Mouse (Mus musculus): ENCODE measurements around the gene Pak6. TPM values are rescaled to one million over a fixed set of nuclear protein-coding genes. Genes with fewer than 3 reads are reported as not detected.

Pak6 gene
- polyA plus RNA-seq, 1 experiment from 2014 or later, result 14.0 TPM

DNA sequence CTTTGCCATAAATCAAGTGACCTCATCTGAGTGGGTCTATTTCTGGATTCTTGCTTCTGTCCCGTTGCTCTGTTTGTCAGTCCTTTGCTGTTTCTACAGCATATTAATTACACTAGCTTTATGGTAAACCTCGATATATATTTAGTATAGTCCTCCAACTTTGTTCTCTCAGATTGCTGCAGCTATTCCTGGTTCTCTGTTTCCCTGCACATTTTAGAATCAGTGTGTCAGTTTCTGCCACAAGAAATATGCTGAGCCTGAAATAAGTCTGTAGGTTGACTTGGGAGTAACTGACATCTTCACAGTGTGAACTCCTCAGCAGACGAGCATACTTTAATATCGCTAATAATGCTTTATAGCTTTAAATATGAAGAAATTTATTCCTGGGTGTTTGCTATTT lies 22.0 kb downstream of the Pak6 start:
- no peaks in the 10 kb centered on the region for H3K9me3 ChIP-seq (replicated peaks; ENCODE audit: control insufficient read depth, low read length)
- H3K36me3 ChIP-seq (ENCODE audit: control insufficient read depth, insufficient read depth, low read length), result no peaks in the 10 kb centered on the region
- no peaks in the 10 kb centered on the region for H3K4me1 ChIP-seq (ENCODE audit: control insufficient read depth, insufficient read depth, low read length)
- H3K4me3 ChIP-seq (ENCODE audit: low read depth, low read length), result no peak overlapping the region
- 89% methylated on average over 4 of the region's 4 CpGs for WGBS
- no peak for ATAC-seq
- DNase-seq (ENCODE audit: low spot score), result no peak
- H3K27ac ChIP-seq (ENCODE audit: low read depth, low read length), result no peak overlapping the region
- H3K4me2 ChIP-seq (ENCODE audit: low read length), result no peak overlapping the region
- no peaks in the 10 kb centered on the region for H3K27me3 ChIP-seq (replicated peaks; ENCODE audit: control insufficient read depth, insufficient read depth, low read length)
- no peak overlapping the region for H3K9ac ChIP-seq (ENCODE audit: low read length)

DNA sequence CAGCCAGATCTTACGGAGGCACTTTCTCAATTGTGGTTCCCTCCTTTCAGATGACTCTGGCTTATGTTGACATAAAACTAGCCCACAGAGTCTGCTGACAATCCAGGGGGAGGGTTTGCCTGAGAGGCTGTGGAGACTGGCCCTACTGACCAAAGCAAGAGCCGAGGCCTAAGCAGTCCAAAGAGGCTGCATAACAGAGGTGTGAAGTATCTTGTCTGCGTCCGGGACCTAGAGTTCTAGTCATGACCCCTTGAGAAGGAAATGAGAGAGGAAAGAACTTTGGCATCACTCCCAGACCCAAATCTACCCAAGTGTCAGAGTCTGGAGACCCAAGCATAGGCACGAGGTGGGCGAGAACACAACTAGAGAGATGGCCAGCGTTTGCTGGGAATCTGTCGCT lies 23.6 kb downstream of the Pak6 start:
- DNase-seq (ENCODE audit: low spot score) (no peak), ATAC-seq (no peak)
- H3K27me3 ChIP-seq (replicated peaks; ENCODE audit: control insufficient read depth, insufficient read depth, low read length), result no peaks in the 10 kb centered on the region
- H3K9ac ChIP-seq (ENCODE audit: low read length), result no peak overlapping the region
- H3K4me3 ChIP-seq (ENCODE audit: low read depth, low read length), result no peak overlapping the region
- H3K9me3 ChIP-seq (replicated peaks; ENCODE audit: control insufficient read depth, low read length), result no peaks in the 10 kb centered on the region
- H3K36me3 ChIP-seq (ENCODE audit: control insufficient read depth, insufficient read depth, low read length), result no peaks in the 10 kb centered on the region
- 86% methylated on average over 8 of the region's 8 CpGs for WGBS
- H3K4me1 ChIP-seq (ENCODE audit: control insufficient read depth, insufficient read depth, low read length), result no peaks in the 10 kb centered on the region
- H3K27ac ChIP-seq (ENCODE audit: low read depth, low read length), result no peak overlapping the region
- H3K4me2 ChIP-seq (ENCODE audit: low read length), result no peak overlapping the region

DNA sequence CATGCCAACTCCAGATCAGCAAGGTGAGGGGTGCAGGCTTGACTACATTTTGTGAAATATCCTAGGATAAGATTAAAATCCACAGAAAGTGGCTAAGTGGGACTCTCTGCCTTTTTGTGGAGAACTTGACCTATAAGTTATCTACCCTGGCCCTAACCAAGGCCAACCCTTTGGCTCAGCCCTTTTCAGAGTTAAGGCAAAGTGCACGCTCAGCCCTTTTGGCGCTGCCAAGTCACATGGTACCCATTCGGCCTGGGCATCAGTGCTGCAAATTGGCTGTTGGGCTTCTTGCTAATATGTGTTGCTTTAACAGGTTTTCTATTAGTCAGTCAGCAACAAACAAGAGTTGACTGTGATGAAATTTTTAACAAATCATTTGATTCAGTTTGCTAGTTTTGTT lies 24.7 kb downstream of the Pak6 start:
- Histone ChIP-seq H3K36me3 (ENCODE audit: control insufficient read depth, insufficient read depth, low read length) (no peaks in the 10 kb centered on the region), H3K27me3 (replicated peaks; ENCODE audit: control insufficient read depth, insufficient read depth, low read length) (no peaks in the 10 kb centered on the region), H3K4me3 (ENCODE audit: low read depth, low read length) (no peak overlapping the region), H3K27ac (ENCODE audit: low read depth, low read length) (no peak overlapping the region), H3K9ac (ENCODE audit: low read length) (no peak overlapping the region), H3K4me2 (ENCODE audit: low read length) (no peak overlapping the region), H3K4me1 (ENCODE audit: control insufficient read depth, insufficient read depth, low read length) (no peaks in the 10 kb centered on the region), H3K9me3 (replicated peaks; ENCODE audit: control insufficient read depth, low read length) (no peaks in the 10 kb centered on the region)
- no peak for ATAC-seq
- 91% methylated on average over 3 of the region's 3 CpGs for WGBS
- no peak for DNase-seq (ENCODE audit: low spot score)

DNA sequence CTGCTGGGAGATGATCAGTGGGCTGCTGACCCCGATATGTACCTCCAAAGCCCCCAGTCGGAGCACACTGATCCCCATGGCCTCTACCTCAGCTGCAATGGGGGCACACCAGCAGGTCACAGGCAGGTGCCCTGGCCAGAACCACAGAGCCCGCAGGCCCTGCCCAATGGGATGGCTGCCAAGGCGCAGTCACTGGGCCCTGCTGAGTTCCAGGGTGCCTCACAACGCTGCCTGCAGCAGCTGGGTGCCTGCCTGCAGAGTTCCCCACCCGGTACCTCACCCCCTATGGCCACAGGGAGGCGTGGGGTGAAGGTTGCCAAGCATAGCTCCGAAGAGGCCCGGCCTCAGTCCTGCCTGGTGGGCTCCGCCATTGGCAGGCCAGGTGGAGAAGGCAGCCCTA lies 26.8 kb downstream of the Pak6 start:
- ATAC-seq (no peak), DNase-seq (ENCODE audit: low spot score) (no peak)
- WGBS, result 83% methylated on average over 10 of the region's 10 CpGs
- Histone ChIP-seq H3K4me3 (ENCODE audit: low read depth, low read length) (no peak overlapping the region), H3K27me3 (replicated peaks; ENCODE audit: control insufficient read depth, insufficient read depth, low read length) (no peaks in the 10 kb centered on the region), H3K9ac (ENCODE audit: low read length) (no peak overlapping the region), H3K27ac (ENCODE audit: low read depth, low read length) (no peak overlapping the region), H3K36me3 (ENCODE audit: control insufficient read depth, insufficient read depth, low read length) (no peaks in the 10 kb centered on the region), H3K4me2 (ENCODE audit: low read length) (no peak overlapping the region), H3K9me3 (replicated peaks; ENCODE audit: control insufficient read depth, low read length) (no peaks in the 10 kb centered on the region), H3K4me1 (ENCODE audit: control insufficient read depth, insufficient read depth, low read length) (no peaks in the 10 kb centered on the region)

DNA sequence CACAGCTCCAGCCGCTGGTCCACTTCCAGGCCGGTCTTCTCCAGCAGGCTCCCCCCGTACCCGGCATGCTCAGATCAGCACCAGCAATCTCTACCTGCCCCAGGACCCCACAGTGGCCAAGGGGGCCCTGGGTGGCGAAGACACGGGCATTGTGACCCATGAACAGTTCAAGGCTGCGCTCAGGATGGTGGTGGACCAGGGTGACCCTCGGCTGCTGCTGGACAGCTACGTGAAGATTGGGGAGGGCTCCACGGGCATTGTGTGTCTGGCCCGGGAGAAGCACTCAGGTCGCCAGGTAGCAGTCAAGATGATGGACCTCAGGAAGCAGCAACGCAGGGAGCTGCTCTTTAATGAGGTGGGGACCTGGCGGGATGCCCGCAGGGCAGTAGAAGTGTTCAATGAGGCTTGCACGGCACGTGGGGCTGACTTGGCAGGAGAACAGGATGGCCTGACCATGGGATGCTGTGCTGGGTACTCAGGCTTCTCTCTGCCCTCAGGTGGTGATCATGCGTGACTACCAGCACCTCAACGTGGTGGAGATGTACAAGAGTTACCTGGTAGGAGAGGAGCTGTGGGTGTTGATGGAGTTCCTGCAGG lies 30.4 kb downstream of the Pak6 start:
- H3K4me2 ChIP-seq (ENCODE audit: low read length), result no peak overlapping the region
- H3K4me3 ChIP-seq (ENCODE audit: low read depth, low read length), result no peak overlapping the region
- 75% methylated on average over 19 of the region's 19 CpGs for WGBS
- H3K9ac ChIP-seq (ENCODE audit: low read length), result no peak overlapping the region
- H3K36me3 ChIP-seq (ENCODE audit: control insufficient read depth, insufficient read depth, low read length), result 0 out of 2 replicates have a peak, but pooled peaks cover 2% of the 10 kb centered on the region
- H3K9me3 ChIP-seq (replicated peaks; ENCODE audit: control insufficient read depth, low read length), result no peaks in the 10 kb centered on the region
- H3K27me3 ChIP-seq (replicated peaks; ENCODE audit: control insufficient read depth, insufficient read depth, low read length), result peaks cover 2% of the 10 kb centered on the region; the same call in 1 of the 2 replicates
- no peak for ATAC-seq
- H3K4me1 ChIP-seq (ENCODE audit: control insufficient read depth, insufficient read depth, low read length), result no peaks in the 10 kb centered on the region; the same call in 1 of the 2 replicates
- H3K27ac ChIP-seq (ENCODE audit: low read depth, low read length), result no peak overlapping the region
- no peak for DNase-seq (ENCODE audit: low spot score)

DNA sequence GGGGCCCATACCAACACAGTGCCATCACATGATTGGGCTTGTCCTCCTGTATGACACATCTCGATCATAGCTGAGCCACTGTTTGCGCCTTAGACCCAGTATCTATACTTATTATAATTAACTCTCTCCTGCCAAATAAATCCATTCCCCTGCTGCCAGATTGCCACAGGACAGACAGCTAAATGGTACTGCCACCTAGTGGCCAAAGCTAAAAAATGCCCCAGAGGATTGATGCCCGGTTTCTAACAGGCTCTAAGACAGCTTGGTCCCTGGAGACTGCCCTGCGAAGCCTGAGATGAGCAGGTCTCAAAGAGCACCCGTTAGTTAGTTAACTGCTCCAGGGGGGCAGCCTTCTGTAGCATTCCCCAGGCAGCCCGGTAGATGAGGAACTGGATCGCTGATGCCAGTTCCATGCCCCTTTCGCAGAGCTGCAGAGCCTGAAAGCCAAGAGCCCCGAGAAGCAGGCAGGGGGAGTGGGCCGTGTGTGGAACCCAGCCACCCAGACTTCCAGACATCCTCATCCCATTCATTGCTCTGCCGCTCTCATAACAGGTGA lies 32.7 kb downstream of the Pak6 start:
- Histone ChIP-seq H3K9ac (ENCODE audit: low read length) (no peak overlapping the region), H3K36me3 (ENCODE audit: control insufficient read depth, insufficient read depth, low read length) (0 out of 2 replicates have a peak, but pooled peaks cover 2% of the 10 kb centered on the region), H3K4me1 (ENCODE audit: control insufficient read depth, insufficient read depth, low read length) (peaks cover 4% of the 10 kb centered on the region; the same call in 1 of the 2 replicates), H3K9me3 (replicated peaks; ENCODE audit: control insufficient read depth, low read length) (no peaks in the 10 kb centered on the region), H3K4me3 (ENCODE audit: low read depth, low read length) (no peak overlapping the region), H3K4me2 (ENCODE audit: low read length) (no peak overlapping the region), H3K27ac (ENCODE audit: low read depth, low read length) (no peak overlapping the region), H3K27me3 (replicated peaks; ENCODE audit: control insufficient read depth, insufficient read depth, low read length) (peaks cover 19% of the 10 kb centered on the region)
- DNase-seq (ENCODE audit: low spot score) (peak; percentile 83), ATAC-seq (peak; percentile 36; the same call in 1 of the 2 replicates)
- WGBS, result 37% methylated on average over 11 of the region's 11 CpGs

DNA sequence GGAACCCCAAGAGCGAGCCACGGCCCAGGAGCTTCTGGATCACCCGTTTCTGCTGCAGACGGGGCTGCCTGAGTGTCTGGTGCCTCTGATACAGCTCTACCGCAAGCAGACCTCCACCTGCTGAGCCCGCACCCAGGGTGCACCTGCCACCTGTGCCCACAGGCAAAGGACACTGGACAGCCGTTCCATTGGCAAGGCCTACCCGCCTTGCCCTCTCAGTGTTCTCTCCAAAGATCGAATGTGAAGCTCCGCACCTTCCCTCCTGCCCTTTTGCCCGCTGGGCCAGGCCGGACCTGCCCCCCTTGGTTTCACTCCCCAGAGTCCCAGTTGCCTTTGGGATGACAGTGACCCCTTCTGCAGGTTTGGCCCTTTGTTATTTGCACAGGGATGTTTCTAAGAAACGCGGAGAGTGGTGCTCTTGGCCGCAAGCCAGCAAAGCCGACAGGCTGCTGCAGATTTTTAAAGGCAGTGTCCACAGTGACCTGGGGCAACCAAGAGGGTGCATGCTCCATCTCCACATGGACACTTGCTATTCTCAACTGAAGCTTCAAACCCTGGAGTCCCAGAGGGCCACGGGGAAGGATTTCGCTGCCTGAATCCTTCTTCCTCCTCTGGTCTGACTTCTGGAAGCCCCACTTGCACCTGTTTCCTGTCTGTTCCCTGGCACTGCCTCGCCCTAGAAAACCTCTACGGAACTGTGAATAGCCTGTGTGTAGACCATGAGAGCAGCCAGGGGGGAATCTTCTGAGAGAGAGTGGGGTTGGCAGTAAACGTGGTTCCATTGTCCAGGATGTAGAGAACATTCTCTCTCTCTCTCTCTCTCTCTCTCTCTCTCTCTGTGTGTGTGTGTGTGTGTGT lies 33.6 kb downstream of the Pak6 start:
- ATAC-seq, result no peak

DNA sequence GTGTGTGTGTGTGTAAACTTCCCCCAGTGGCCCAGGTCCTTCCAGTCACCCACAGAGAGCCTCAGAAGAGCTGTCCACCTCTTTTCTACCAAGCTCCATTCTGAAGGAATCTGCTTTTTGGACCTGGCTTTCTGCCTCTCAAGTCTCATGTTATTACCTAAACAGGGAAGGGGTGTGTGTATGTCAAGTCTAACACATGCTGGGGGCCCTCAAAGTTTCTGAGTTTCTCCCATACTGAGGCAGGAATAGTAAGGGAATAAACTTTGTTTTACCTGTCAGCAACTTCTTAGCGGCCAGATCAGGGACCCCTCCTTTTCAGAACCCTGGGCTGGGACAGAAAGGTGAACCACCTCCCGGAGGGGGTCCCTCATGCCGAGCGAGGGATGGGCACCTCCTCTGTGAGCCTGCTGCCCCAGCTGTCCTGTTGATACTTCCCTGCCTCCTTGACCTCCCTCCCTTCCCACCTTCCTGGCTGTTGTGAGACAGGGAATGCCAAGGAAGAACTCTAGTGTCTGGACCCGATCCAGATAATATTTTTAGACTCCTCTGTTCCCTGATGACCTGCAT lies 34.3 kb downstream of the Pak6 start:
- peaks cover 36% of the 10 kb centered on the region for H3K27me3 ChIP-seq (replicated peaks; ENCODE audit: control insufficient read depth, insufficient read depth, low read length)
- no peak overlapping the region for H3K4me2 ChIP-seq (ENCODE audit: low read length)
- no peaks in the 10 kb centered on the region for H3K9me3 ChIP-seq (replicated peaks; ENCODE audit: control insufficient read depth, low read length)
- peaks cover 5% of the 10 kb centered on the region; the same call in 1 of the 2 replicates for H3K4me1 ChIP-seq (ENCODE audit: control insufficient read depth, insufficient read depth, low read length)
- no peak overlapping the region for H3K27ac ChIP-seq (ENCODE audit: low read depth, low read length)
- H3K36me3 ChIP-seq (ENCODE audit: control insufficient read depth, insufficient read depth, low read length), result 0 out of 2 replicates have a peak, but pooled peaks cover 2% of the 10 kb centered on the region
- no peak overlapping the region for H3K9ac ChIP-seq (ENCODE audit: low read length)
- WGBS, result 52% methylated on average over 5 of the region's 5 CpGs
- H3K4me3 ChIP-seq (ENCODE audit: low read depth, low read length), result no peak overlapping the region
- no peak for DNase-seq (ENCODE audit: low spot score)
- ATAC-seq, result no peak

More for the DNA sequence above, 33.6 kb downstream of the Pak6 start:
- H3K9me3 ChIP-seq (replicated peaks; ENCODE audit: control insufficient read depth, low read length), result no peaks in the 10 kb centered on the region
- 0 out of 2 replicates have a peak, but pooled peaks cover 2% of the 10 kb centered on the region for H3K36me3 ChIP-seq (ENCODE audit: control insufficient read depth, insufficient read depth, low read length)
- 57% methylated on average over 21 of the region's 21 CpGs for WGBS
- DNase-seq (ENCODE audit: low spot score), result no peak
- no peak overlapping the region for H3K4me3 ChIP-seq (ENCODE audit: low read depth, low read length)
- H3K4me1 ChIP-seq (ENCODE audit: control insufficient read depth, insufficient read depth, low read length), result peaks cover 5% of the 10 kb centered on the region; the same call in 1 of the 2 replicates
- H3K4me2 ChIP-seq (ENCODE audit: low read length), result no peak overlapping the region
- no peak overlapping the region for H3K9ac ChIP-seq (ENCODE audit: low read length)
- peaks cover 28% of the 10 kb centered on the region for H3K27me3 ChIP-seq (replicated peaks; ENCODE audit: control insufficient read depth, insufficient read depth, low read length)
- H3K27ac ChIP-seq (ENCODE audit: low read depth, low read length), result no peak overlapping the region

Measured in forebrain, embryonic 14.5 days (tissue).